8 mouse cellular contexts compared by ENCODE assay signal in the genomic region with DNA sequence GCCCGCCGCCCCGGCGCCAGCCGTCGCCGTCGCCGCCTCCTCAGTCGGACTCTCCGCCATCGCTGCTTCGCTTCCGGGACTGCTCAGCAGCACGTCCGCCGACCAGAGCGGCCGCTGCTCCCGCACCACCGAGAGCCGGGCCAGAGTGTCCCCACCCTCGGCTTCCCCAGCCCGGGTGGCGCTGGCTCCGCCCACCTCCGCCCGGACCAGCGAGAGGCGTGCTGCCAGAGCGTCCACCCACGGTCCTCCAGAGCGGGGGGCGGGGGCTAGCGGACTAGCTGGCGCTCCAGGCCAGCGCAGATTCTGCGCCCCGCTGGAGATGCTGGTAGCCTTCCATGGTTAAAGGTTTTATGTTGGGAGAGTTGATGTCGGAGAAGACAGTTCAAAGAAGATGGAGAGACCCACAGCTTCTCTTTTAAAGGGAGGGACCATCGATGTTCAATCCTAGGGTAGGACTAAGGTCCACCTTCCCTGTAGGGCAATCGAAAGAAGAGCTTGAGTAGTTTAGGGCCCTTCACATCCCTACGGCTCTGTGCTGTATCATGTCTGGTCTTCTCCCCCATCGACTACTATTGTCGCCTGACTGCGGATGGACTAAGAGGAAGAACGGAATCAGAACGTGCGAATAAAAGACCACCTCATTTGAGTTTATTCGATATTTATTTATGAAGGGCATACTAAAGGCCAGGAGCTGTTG. TPM values are rescaled to one million over a fixed set of nuclear protein-coding genes. Genes with fewer than 3 reads are reported as not detected.
DNase-seq lines count a peak whose midpoint lies in the region; ATAC-seq lines count a peak whose summit lies in the region.

A gene (minus strand): TSS at position 174 of the 697 bp plus-strand sequence.

- peak within 1 kb of the TSS; percentile 87 for H3K27ac ChIP-seq in hindbrain, embryonic 13.5 days

- H3K4me1 ChIP-seq in hindbrain, embryonic 13.5 days (replicated peaks): peaks cover 29% of the 10 kb centered on the region

- peak within 1 kb of the TSS; percentile 92 for H3K4me2 ChIP-seq in hindbrain, embryonic 13.5 days

- 6% methylated on average over 37 of the region's 50 CpGs for WGBS in hindbrain, embryonic 13.5 days

- H3K9ac ChIP-seq in hindbrain, embryonic 13.5 days: peak within 1 kb of the TSS; percentile 97

- no peaks in the 10 kb centered on the region for H3K27me3 ChIP-seq in hindbrain, embryonic 13.5 days

- no peaks in the 10 kb centered on the region for H3K9me3 ChIP-seq in hindbrain, embryonic 13.5 days

- peak within 1 kb of the TSS; percentile 96 for H3K4me3 ChIP-seq in hindbrain, embryonic 13.5 days

- peak; percentile 99 for ATAC-seq in hindbrain, embryonic 13.5 days (ENCODE audit: low FRiP score)

- DNase-seq in NIH3T3 (ENCODE audit: low read depth): peak; percentile 99
- peak; percentile 100 for DNase-seq in cerebellum, postnatal 10 days
- peak; percentile 92 to 96 for DNase-seq in frontal cortex, postnatal 14 days (ENCODE audit: low spot score in 2 of 2)
- DNase-seq in layer of hippocampus, postnatal 25 days (ENCODE audit: extremely low spot score in 1 of 2, low spot score in 1 of 2): peak; percentile 94 to 97
- peak; percentile 97 for DNase-seq in lung, postnatal 25 days (ENCODE audit: low spot score)
- peak; percentile 97 for DNase-seq in retina, embryonic 14.5 days (ENCODE audit: low spot score)
- DNase-seq in thymus, postnatal 4 days: peak; percentile 98

- H3K36me3 ChIP-seq in hindbrain, embryonic 13.5 days: peaks cover 15% of the 10 kb centered on the region

RNA-seq across cellular contexts. Expression of the gene that starts here (rescaled TPM):
- 31.0 and 31.7 TPM in 2 replicates for polyA plus RNA-seq in hindbrain, embryonic 13.5 days (2015; fragmentation: Nextera tagmentation; extraction: Ambion mirVana)
- total RNA-seq in layer of hippocampus, postnatal 25 days (2021): 10 to 100 TPM; 51.6 to 58.2 TPM

Comparison
In these comparisons a context has a peak if more than half of its experiments do, and no peak if none do; other contexts are left out.
1. Peak in every context shown above with its lines: DNase-seq, ATAC-seq, H3K4me3 ChIP-seq and H3K27ac ChIP-seq.